Mouse (Mus musculus) limb, embryonic 15.5 days (tissue): Measurements from ENCODE around the gene Scn7a. TPM values are rescaled to one million over a fixed set of nuclear protein-coding genes. Genes with fewer than 3 reads are reported as not detected.

Experiments
- ATAC-seq: fragments of 200-750 bp; cut with Nextera tagmentation; 2 replicates; pipeline ENCODE4 v1.8.0; 2017; ENCODE audit warnings: low read depth, moderate TSS enrichment; ENCODE audit not compliant: insufficient number of reproducible peaks, low FRiP score, low TSS enrichment
- H3K27ac ChIP-seq: fragments of 300-500 bp; sonication (generic); 2 replicates; pipeline ENCODE4 v1.5.1; 2015; ENCODE audit warnings: moderate library complexity, mild to moderate bottlenecking, inconsistent platforms
- H3K27me3 ChIP-seq: fragments of 300-500 bp; sonication (generic); 2 replicates; pipeline ENCODE4 v1.6.1; 2015; ENCODE audit warnings: inconsistent platforms
- H3K36me3 ChIP-seq: fragments of 300-500 bp; sonication (generic); 2 replicates; pipeline ENCODE4 v1.6.1; 2015; ENCODE audit warnings: inconsistent platforms
- H3K4me1 ChIP-seq: fragments of 300-500 bp; sonication (generic); 2 replicates; pipeline ENCODE4 v1.6.1; 2015; ENCODE audit warnings: inconsistent platforms
- H3K4me2 ChIP-seq: fragments of 300-500 bp; sonication (generic); 2 replicates; pipeline ENCODE4 v1.6.1; 2015; ENCODE audit warnings: mild to moderate bottlenecking, inconsistent platforms
- H3K4me3 ChIP-seq: fragments of 300-500 bp; sonication (generic); 2 replicates; pipeline ENCODE4 v1.5.1; 2015; ENCODE audit warnings: mild to moderate bottlenecking, inconsistent platforms
- H3K9ac ChIP-seq: fragments of 300-500 bp; sonication (generic); 2 replicates; pipeline ENCODE4 v1.6.1; 2015; ENCODE audit warnings: inconsistent platforms
- H3K9me3 ChIP-seq: fragments of 300-500 bp; sonication (generic); 2 replicates; pipeline ENCODE4 v1.6.1; 2016; ENCODE audit warnings: inconsistent platforms
- WGBS: fragments of 180-500 bp; shearing (Covaris S2); methylation state at CpG from one replicate; pipeline ENCODE4 v1.1.7; 2015; 5-methylcytosine and 5-hydroxymethylcytosine counted together
- polyA plus RNA-seq: library from polyadenylated mRNA; unstranded; fragments of >200 nt; fragmentation: Nextera tagmentation; extraction: Ambion mirVana; gene quantifications from 2 replicates; pipeline ENCODE4 v1.2.1, GENCODE M21; 2015

The Scn7a gene
- polyA plus RNA-seq = 0.14 and 0.18 TPM in 2 replicates

- no peaks in the 10 kb centered on the region for H3K4me1 ChIP-seq
- no peak within 1 kb of the TSS for H3K4me2 ChIP-seq
- H3K9me3 ChIP-seq = no peaks in the 10 kb centered on the region
- H3K27ac ChIP-seq = no peak within 1 kb of the TSS
- no peak within 1 kb of the TSS for H3K9ac ChIP-seq
- ATAC-seq = no peak
- 35% methylated on average over 6 of the region's 6 CpGs for WGBS
- no peaks in the 10 kb centered on the region for H3K36me3 ChIP-seq
- no peak within 1 kb of the TSS for H3K4me3 ChIP-seq
- no peaks in the 10 kb centered on the region for H3K27me3 ChIP-seq
Measured at GRCm38 (mm10) chr2:66784765-66785164, at the start of gene Scn7a. Gene Scn7a, minus strand, starts transcription at chr2:66784914.

- no peak for ATAC-seq
Measured at GRCm38 (mm10) chr2:66827729-66828128, 43.0 kb upstream of the Scn7a start.

GRCm38 (mm10) chr2:66819862-66820559, 35.3 kb upstream of the Scn7a start:
- Histone ChIP-seq H3K9ac (no peak overlapping the region), H3K27ac (no peak overlapping the region), H3K9me3 (no peaks in the 10 kb centered on the region), H3K36me3 (no peaks in the 10 kb centered on the region), H3K4me3 (no peak overlapping the region), H3K4me1 (no peaks in the 10 kb centered on the region), H3K4me2 (no peak overlapping the region), H3K27me3 (no peaks in the 10 kb centered on the region)
- WGBS = 37% methylated on average over 7 of the region's 7 CpGs
- ATAC-seq = no peak

More at GRCm38 (mm10) chr2:66827729-66828128, 43.0 kb upstream of the Scn7a start:
- H3K27ac ChIP-seq = no peak overlapping the region
- WGBS = 66% methylated on average over 1 of the region's 1 CpGs
- no peak overlapping the region for H3K4me2 ChIP-seq
- no peak overlapping the region for H3K9ac ChIP-seq
- H3K9me3 ChIP-seq = no peaks in the 10 kb centered on the region
- H3K4me3 ChIP-seq = no peak overlapping the region
- H3K36me3 ChIP-seq = no peaks in the 10 kb centered on the region
- no peaks in the 10 kb centered on the region for H3K27me3 ChIP-seq
- H3K4me1 ChIP-seq = no peaks in the 10 kb centered on the region

GRCm38 (mm10) chr2:66799676-66800249, 15.0 kb upstream of the Scn7a start:
- H3K4me2 ChIP-seq = no peak overlapping the region
- H3K9ac ChIP-seq = no peak overlapping the region
- no peaks in the 10 kb centered on the region for H3K4me1 ChIP-seq
- no peak overlapping the region for H3K4me3 ChIP-seq
- H3K36me3 ChIP-seq = no peaks in the 10 kb centered on the region
- no peak overlapping the region for H3K27ac ChIP-seq
- H3K9me3 ChIP-seq = no peaks in the 10 kb centered on the region
- 45% methylated on average over 4 of the region's 4 CpGs for WGBS
- ATAC-seq = no peak
- no peaks in the 10 kb centered on the region for H3K27me3 ChIP-seq

- Histone ChIP-seq H3K9ac (no peak overlapping the region), H3K4me2 (no peak overlapping the region), H3K36me3 (no peaks in the 10 kb centered on the region), H3K4me1 (no peaks in the 10 kb centered on the region), H3K4me3 (no peak overlapping the region), H3K27ac (no peak overlapping the region), H3K27me3 (no peaks in the 10 kb centered on the region), H3K9me3 (no peaks in the 10 kb centered on the region)
- WGBS = 66% methylated on average over 1 of the region's 1 CpGs
- ATAC-seq = no peak
Measured at GRCm38 (mm10) chr2:66797493-66797892, 12.8 kb upstream of the Scn7a start.

GRCm38 (mm10) chr2:66791629-66792028, 6.9 kb upstream of the Scn7a start:
- no peaks in the 10 kb centered on the region for H3K4me1 ChIP-seq
- H3K9me3 ChIP-seq = no peaks in the 10 kb centered on the region
- WGBS = 87% methylated on average over 1 of the region's 1 CpGs

GRCm38 (mm10) chr2:66780884-66781283, 3.8 kb downstream of the Scn7a start:
- H3K27me3 ChIP-seq = no peaks in the 10 kb centered on the region
- H3K27ac ChIP-seq = no peak overlapping the region
- ATAC-seq = no peak
- H3K4me2 ChIP-seq = no peak overlapping the region
- 68% methylated on average over 2 of the region's 2 CpGs for WGBS
- H3K4me3 ChIP-seq = no peak overlapping the region
- no peaks in the 10 kb centered on the region for H3K9me3 ChIP-seq
- H3K4me1 ChIP-seq = no peaks in the 10 kb centered on the region
- H3K9ac ChIP-seq = no peak overlapping the region
- no peaks in the 10 kb centered on the region for H3K36me3 ChIP-seq

More at GRCm38 (mm10) chr2:66791629-66792028, 6.9 kb upstream of the Scn7a start:
- Histone ChIP-seq H3K27ac (no peak overlapping the region), H3K4me2 (no peak overlapping the region), H3K9ac (no peak overlapping the region), H3K27me3 (no peaks in the 10 kb centered on the region), H3K36me3 (no peaks in the 10 kb centered on the region), H3K4me3 (no peak overlapping the region)
- no peak for ATAC-seq

- WGBS = 83% methylated on average over 2 of the region's 2 CpGs
- H3K4me1 ChIP-seq = no peaks in the 10 kb centered on the region
- no peak overlapping the region for H3K4me2 ChIP-seq
- ATAC-seq = no peak
- H3K36me3 ChIP-seq = no peaks in the 10 kb centered on the region
- no peak overlapping the region for H3K4me3 ChIP-seq
- no peak overlapping the region for H3K27ac ChIP-seq
- H3K27me3 ChIP-seq = no peaks in the 10 kb centered on the region
- H3K9me3 ChIP-seq = no peaks in the 10 kb centered on the region
- no peak overlapping the region for H3K9ac ChIP-seq
Measured at GRCm38 (mm10) chr2:66767980-66768379, 16.7 kb downstream of the Scn7a start.

- Histone ChIP-seq H3K9me3 (no peaks in the 10 kb centered on the region), H3K4me1 (no peaks in the 10 kb centered on the region), H3K27ac (no peak overlapping the region), H3K4me2 (no peak overlapping the region), H3K4me3 (no peak overlapping the region), H3K9ac (no peak overlapping the region), H3K36me3 (no peaks in the 10 kb centered on the region), H3K27me3 (no peaks in the 10 kb centered on the region)
- WGBS = 69% methylated on average over 1 of the region's 1 CpGs
- ATAC-seq = no peak
Measured at GRCm38 (mm10) chr2:66765170-66765569, 19.5 kb downstream of the Scn7a start.

GRCm38 (mm10) chr2:66762905-66763304, 21.8 kb downstream of the Scn7a start:
- no peaks in the 10 kb centered on the region for H3K4me1 ChIP-seq
- no peak overlapping the region for H3K4me2 ChIP-seq
- H3K27ac ChIP-seq = no peak overlapping the region
- H3K27me3 ChIP-seq = no peaks in the 10 kb centered on the region
- no peak overlapping the region for H3K4me3 ChIP-seq
- H3K36me3 ChIP-seq = no peaks in the 10 kb centered on the region
- ATAC-seq = no peak
- H3K9ac ChIP-seq = no peak overlapping the region
- H3K9me3 ChIP-seq = no peaks in the 10 kb centered on the region

- Histone ChIP-seq H3K4me3 (no peak overlapping the region), H3K4me1 (no peaks in the 10 kb centered on the region), H3K27ac (no peak overlapping the region), H3K9me3 (no peaks in the 10 kb centered on the region), H3K27me3 (no peaks in the 10 kb centered on the region), H3K36me3 (no peaks in the 10 kb centered on the region), H3K9ac (no peak overlapping the region), H3K4me2 (no peak overlapping the region)
- 82% methylated on average over 3 of the region's 3 CpGs for whole genome bisulfite sequencing
- no peak for ATAC-seq
Measured at GRCm38 (mm10) chr2:66728002-66728401, 56.7 kb downstream of the Scn7a start.

GRCm38 (mm10) chr2:66727585-66727974, 57.1 kb downstream of the Scn7a start:
- Histone ChIP-seq H3K27me3 (no peaks in the 10 kb centered on the region), H3K4me3 (no peak overlapping the region), H3K4me2 (no peak overlapping the region), H3K36me3 (no peaks in the 10 kb centered on the region), H3K27ac (no peak overlapping the region), H3K9me3 (no peaks in the 10 kb centered on the region), H3K9ac (no peak overlapping the region), H3K4me1 (no peaks in the 10 kb centered on the region)
- no peak for ATAC-seq
